In genomic region chr1:164572183-164572582, GRCm38 (mm10) we compare ENCODE assay signal across 25 mouse cellular contexts.
DNase-seq lines count a peak whose midpoint lies in the region; ATAC-seq and TF ChIP-seq lines count a peak whose summit lies in the region.
"Had no signal": no experiment of that assay in that cellular context is flagged by ENCODE, and none has a peak within 500 bp of the region (broad histone marks: within the 10 kb centered on the region; RNA-seq: fewer than 3 reads in every experiment).

No protein-coding gene starts in this region.

- ATAC-seq in CD4-positive, CD25-positive, alpha-beta regulatory T cell, adult 4 months: peak; percentile 11
- ATAC-seq: forebrain, embryonic 14.5 days had no signal

- TF ChIP-seq CTCF in heart, adult 2 months (IDR thresholded peaks at IDR 0.05): no peak

- intact Hi-C loops in heart, adult 2 months (cut with DNase I): no loop called here

- 20% methylated on average over 4 of the region's 4 CpGs for WGBS in heart, embryonic 10.5 days
- WGBS in heart, adult 2 months: 45% methylated on average over 4 of the region's 4 CpGs

- no peaks in the 10 kb centered on the region for H3K9me3 ChIP-seq in heart, embryonic 10.5 days
- H3K9me3 ChIP-seq: heart, embryonic 13.5 days; hindbrain, embryonic 10.5 days; hindbrain, embryonic 15.5 days; neural tube, embryonic 15.5 days; stomach, embryonic 15.5 days had no signal

- H3K27me3 ChIP-seq in heart, embryonic 10.5 days (ENCODE audit: insufficient read depth, poor library complexity, severe bottlenecking): no peaks in the 10 kb centered on the region
- no peaks in the 10 kb centered on the region for H3K27me3 ChIP-seq in heart, adult 2 months (ENCODE audit: control insufficient read depth, insufficient read depth, low read length)
- H3K27me3 ChIP-seq in myocyte (ENCODE audit: control insufficient read depth, insufficient read depth, insufficient read length): no peaks in the 10 kb centered on the region
- H3K27me3 ChIP-seq: heart, embryonic 13.5 days; hindbrain, embryonic 15.5 days; neural tube, embryonic 15.5 days; stomach, embryonic 15.5 days had no signal

- H3K36me3 ChIP-seq in heart, embryonic 10.5 days: no peaks in the 10 kb centered on the region
- no peaks in the 10 kb centered on the region for H3K36me3 ChIP-seq in heart, adult 2 months (ENCODE audit: control insufficient read depth, insufficient read depth, low read length)
- H3K36me3 ChIP-seq in myocyte (ENCODE audit: control insufficient read depth, insufficient read depth): no peaks in the 10 kb centered on the region
- H3K36me3 ChIP-seq: heart, embryonic 13.5 days; hindbrain, embryonic 10.5 days; hindbrain, embryonic 15.5 days; neural tube, embryonic 15.5 days; stomach, embryonic 15.5 days had no signal

- H3K27ac ChIP-seq in heart, embryonic 10.5 days: 0 out of 2 replicates have a peak overlapping the region, but pooled peaks have one; percentile 32
- no peak overlapping the region for H3K27ac ChIP-seq in heart, adult 2 months
- H3K27ac ChIP-seq: heart, embryonic 13.5 days; hindbrain, embryonic 15.5 days; macrophage; neural tube, embryonic 15.5 days; stomach, embryonic 15.5 days had no signal

- no peaks in the 10 kb centered on the region for H3K79me2 ChIP-seq in heart, adult 2 months (replicated peaks; ENCODE audit: control insufficient read depth, insufficient read depth, low read length)
- no peaks in the 10 kb centered on the region for H3K79me2 ChIP-seq in myocyte (ENCODE audit: control insufficient read depth, insufficient read depth)

- TF ChIP-seq EP300 in heart, adult 2 months (IDR thresholded peaks at IDR 0.05; ENCODE audit: insufficient read depth, low read depth, low read length): no peak

- H3K4me2 ChIP-seq in myocyte (ENCODE audit: low read depth): peak overlapping the region; percentile 36
- H3K4me2 ChIP-seq: heart, embryonic 13.5 days; hindbrain, embryonic 15.5 days; neural tube, embryonic 15.5 days; stomach, embryonic 15.5 days had no signal

- DNase-seq in heart, embryonic 10.5 days (ENCODE audit: low spot score): no peak
- DNase-seq in heart, adult 2 months: no peak
- DNase-seq in retina, postnatal 1 day: peak; percentile 18
- DNase-seq in retina, embryonic 14.5 days (ENCODE audit: low spot score): no peak
- no peak for DNase-seq in adrenal gland, adult 18-20 months (ENCODE audit: low spot score in 2 of 2)
- no peak for DNase-seq in layer of hippocampus, postnatal 36 days
- DNase-seq: adrenal gland, adult 8-10 months; cerebellum, adult 8-10 months; cerebellum, postnatal 25 days; gastrocnemius, postnatal 25 days; heart, postnatal 14 days; kidney, adult 8-10 months; layer of hippocampus, adult 9-11 months; lung, adult 18-20 months; midbrain, embryonic 14.5 days; right cerebral cortex, postnatal 4 days had no signal

- no peak for TF ChIP-seq POLR2A in heart, adult 2 months (IDR thresholded peaks at IDR 0.05; ENCODE audit: insufficient read depth, low read depth, low read length)
- no peak for TF ChIP-seq POLR2A in myocyte (IDR thresholded peaks at IDR 0.05; ENCODE audit: insufficient read length, low read depth)

- H3ac ChIP-seq in myocyte (ENCODE audit: control insufficient read depth, insufficient read length): no peak overlapping the region

- H3K9ac ChIP-seq in heart, adult 2 months (ENCODE audit: low read depth, low read length): no peak overlapping the region
- H3K9ac ChIP-seq: heart, embryonic 13.5 days; hindbrain, embryonic 15.5 days; neural tube, embryonic 15.5 days; stomach, embryonic 15.5 days had no signal

- H3K4me1 ChIP-seq in heart, embryonic 10.5 days: peaks cover 33% of the 10 kb centered on the region
- peaks cover 2% of the 10 kb centered on the region; the same call in 1 of the 2 replicates for H3K4me1 ChIP-seq in heart, adult 2 months (ENCODE audit: control insufficient read depth, insufficient read depth, low read length)
- H3K4me1 ChIP-seq: hindbrain, embryonic 15.5 days; stomach, embryonic 15.5 days had no signal

- no peak overlapping the region for H3K4me3 ChIP-seq in heart, embryonic 10.5 days
- no peak overlapping the region for H3K4me3 ChIP-seq in heart, adult 2 months
- H3K4me3 ChIP-seq in myocyte: no peak overlapping the region
- H3K4me3 ChIP-seq: heart, embryonic 13.5 days; hindbrain, embryonic 10.5 days; hindbrain, embryonic 15.5 days; neural tube, embryonic 15.5 days; stomach, embryonic 15.5 days had no signal

TF ChIP-seq in myocyte, 11 proteins besides CTCF, POLR2A, EP300 and RAD21:
- TF ChIP-seq E2F4 (IDR thresholded peaks at IDR 0.05; ENCODE audit: insufficient read depth) (no peak), TCF12 (IDR thresholded peaks at IDR 0.05; ENCODE audit: insufficient read depth, poor library complexity, severe bottlenecking) (peak; percentile 76), TCF3 (IDR thresholded peaks at IDR 0.05; ENCODE audit: insufficient read length, low read depth) (peak; percentile 39), MYOG (IDR thresholded peaks at IDR 0.05; ENCODE audit: control insufficient read depth in 1 of 3, insufficient read depth in 1 of 3, insufficient read length in 2 of 3, low read depth in 2 of 3) (peak in 1 of 3 experiments; percentile 92), MYOD1 (IDR thresholded peaks at IDR 0.05; ENCODE audit: control insufficient read depth in 1 of 3, insufficient read length in 2 of 3, low read depth in 2 of 3) (peak in 2 of 3 experiments; percentile 75 to 88), SRF (IDR thresholded peaks at IDR 0.05; ENCODE audit: control insufficient read depth, insufficient read length, low read depth) (no peak)
